Mouse (Mus musculus): ENCODE measurements around the gene Actn1.

GRCm38 (mm10) chr12:80123227-80123803, 136.9 kb downstream of the Actn1 start:
- TF ChIP-seq EP300 (IDR thresholded peaks at IDR 0.05; ENCODE audit: insufficient read depth, low read depth, low read length) (no peak), CTCF (IDR thresholded peaks at IDR 0.05; ENCODE audit: low read depth, low read length) (no peak)
